Mouse (Mus musculus) megakaryocyte, embryonic 14.5 days (primary cell): ENCODE measurements at regions not wholly inside any gene's neighbourhood (a gene's known extent, or its start where the extent isn't known, plus 50 kb on each side); places are given as distances from the start of the nearest gene placed in this dataset.

ENCODE experiments used
- H3K27me3 ChIP-seq: replicated peaks from 2 replicates; pipeline ENCODE3; 2012; ENCODE audit warnings: inconsistent platforms
- H3K36me3 ChIP-seq: replicated peaks from 2 replicates; pipeline ENCODE3; 2012; ENCODE audit warnings: low read length, inconsistent platforms, mixed read lengths
- H3K4me1 ChIP-seq: 2 replicates; pipeline ENCODE4 v1.6.1; 2012; ENCODE audit warnings: inconsistent platforms
- H3K4me3 ChIP-seq: replicated peaks from 2 replicates; pipeline ENCODE3; 2012; ENCODE audit warnings: moderate library complexity, mild to moderate bottlenecking, inconsistent platforms
- H3K9me3 ChIP-seq: 2 replicates; pipeline ENCODE4 v1.6.1; 2012; ENCODE audit warnings: inconsistent platforms
- FLI1 ChIP-seq: IDR thresholded peaks from 2 replicates; pipeline ENCODE4 v1.6.1; 2012; ENCODE audit warnings: low read length, inconsistent platforms, mixed read lengths
- GATA1 ChIP-seq: IDR thresholded peaks from 3 replicates; pipeline ENCODE4 v1.6.1; 2012; ENCODE audit warnings: mixed read lengths, low read length, inconsistent platforms, borderline replicate concordance

DNA sequence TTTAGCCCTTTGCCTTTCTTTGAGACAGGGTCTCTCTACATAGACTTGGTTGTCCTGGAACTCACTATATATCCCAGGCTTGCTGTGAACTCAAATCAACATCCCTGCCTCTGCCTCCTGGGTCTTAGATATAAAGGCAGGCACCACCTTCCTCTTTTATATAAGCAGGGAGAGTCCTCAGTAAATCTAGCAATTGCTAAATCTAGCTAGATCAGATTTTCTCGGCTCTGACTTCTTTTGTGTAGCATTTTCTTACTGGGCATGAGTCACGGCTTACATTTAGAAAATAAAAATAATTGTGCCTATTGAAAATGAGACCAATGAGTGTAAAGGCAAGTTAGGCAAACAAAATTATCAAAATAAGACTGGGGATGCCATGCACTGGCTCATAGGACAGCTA is 323.9 kb upstream of the Sox9 start:
- H3K9me3 ChIP-seq: peaks cover 30% of the 10 kb centered on the region

DNA sequence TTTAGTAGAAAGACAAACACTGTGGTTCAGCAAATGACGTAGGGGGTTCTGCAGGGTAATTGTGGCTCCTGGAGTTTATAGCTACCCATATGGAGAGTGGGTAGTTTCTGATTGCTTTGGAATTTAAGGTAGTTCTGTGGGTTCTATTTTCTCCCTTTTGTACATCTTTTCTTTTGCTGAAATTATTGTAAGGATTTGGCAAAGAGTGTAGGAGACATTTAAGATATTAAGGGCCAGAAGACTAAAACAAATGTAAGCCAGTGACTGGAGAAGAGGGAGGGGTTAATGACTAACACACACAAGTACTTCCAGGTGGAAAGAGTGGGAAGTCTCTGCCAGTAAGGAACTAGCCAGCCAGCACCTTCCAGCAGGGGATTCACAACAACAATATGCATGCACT is 318.9 kb upstream of the Sox9 start:
- Histone ChIP-seq H3K36me3 (no peaks in the 10 kb centered on the region), H3K9me3 (peaks cover 32% of the 10 kb centered on the region), H3K4me1 (no peaks in the 10 kb centered on the region), H3K27me3 (no peaks in the 10 kb centered on the region), H3K4me3 (no peak overlapping the region)
- TF ChIP-seq GATA1: no peak
- no peak for TF ChIP-seq FLI1

More for the DNA sequence above, 323.9 kb upstream of the Sox9 start:
- no peak overlapping the region for H3K4me3 ChIP-seq
- H3K27me3 ChIP-seq: no peaks in the 10 kb centered on the region
- TF ChIP-seq FLI1 (no peak), GATA1 (no peak)
- H3K36me3 ChIP-seq: no peaks in the 10 kb centered on the region
- H3K4me1 ChIP-seq: no peaks in the 10 kb centered on the region

DNA sequence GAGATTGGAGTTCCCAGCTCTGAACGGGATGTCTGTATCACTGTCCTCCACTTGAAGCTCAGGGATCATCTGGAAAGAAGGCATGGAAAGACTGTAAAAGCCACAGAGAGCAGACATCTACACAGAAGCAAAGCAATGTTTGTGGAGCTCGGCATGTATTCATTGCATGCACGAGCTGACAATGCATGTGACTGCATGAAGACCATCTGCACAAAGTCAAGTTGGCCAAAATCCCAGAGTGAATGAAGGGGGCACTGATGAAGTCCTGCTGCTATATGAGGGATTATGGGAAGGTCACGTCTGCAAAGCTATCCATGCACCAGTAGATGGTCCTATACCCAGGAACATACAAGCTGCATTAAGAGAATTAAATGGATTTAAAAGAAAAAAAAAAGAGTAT is 317.6 kb upstream of the Sox9 start:
- H3K27me3 ChIP-seq: no peaks in the 10 kb centered on the region
- peaks cover 34% of the 10 kb centered on the region for H3K9me3 ChIP-seq
- H3K4me3 ChIP-seq: peak overlapping the region; percentile 28
- no peaks in the 10 kb centered on the region for H3K36me3 ChIP-seq
- H3K4me1 ChIP-seq: no peaks in the 10 kb centered on the region
- TF ChIP-seq GATA1 (no peak), FLI1 (no peak)

DNA sequence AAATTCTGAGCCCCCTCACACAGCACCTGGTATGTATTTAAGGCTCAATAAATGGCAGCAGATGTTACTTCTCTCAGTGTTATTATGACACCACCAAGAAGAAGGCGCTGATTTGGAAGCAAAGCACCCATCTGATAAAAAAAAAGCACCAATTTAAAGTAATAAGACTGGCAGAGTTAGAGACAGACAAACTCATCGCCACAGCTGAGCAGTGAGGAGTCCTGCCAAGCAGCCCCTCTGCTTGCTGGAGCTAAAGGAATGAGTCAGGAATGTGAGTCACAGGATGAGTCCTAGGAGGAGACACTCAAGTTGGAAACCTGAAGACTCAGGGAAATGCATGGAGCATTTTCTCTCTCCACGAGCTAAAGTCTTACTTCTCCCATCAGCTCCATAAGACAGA is 311.7 kb upstream of the Sox9 start:
- no peaks in the 10 kb centered on the region for H3K27me3 ChIP-seq
- H3K4me3 ChIP-seq: no peak overlapping the region
- H3K9me3 ChIP-seq: peaks cover 29% of the 10 kb centered on the region
- TF ChIP-seq GATA1 (no peak), FLI1 (no peak)
- H3K36me3 ChIP-seq: no peaks in the 10 kb centered on the region
- no peaks in the 10 kb centered on the region for H3K4me1 ChIP-seq

DNA sequence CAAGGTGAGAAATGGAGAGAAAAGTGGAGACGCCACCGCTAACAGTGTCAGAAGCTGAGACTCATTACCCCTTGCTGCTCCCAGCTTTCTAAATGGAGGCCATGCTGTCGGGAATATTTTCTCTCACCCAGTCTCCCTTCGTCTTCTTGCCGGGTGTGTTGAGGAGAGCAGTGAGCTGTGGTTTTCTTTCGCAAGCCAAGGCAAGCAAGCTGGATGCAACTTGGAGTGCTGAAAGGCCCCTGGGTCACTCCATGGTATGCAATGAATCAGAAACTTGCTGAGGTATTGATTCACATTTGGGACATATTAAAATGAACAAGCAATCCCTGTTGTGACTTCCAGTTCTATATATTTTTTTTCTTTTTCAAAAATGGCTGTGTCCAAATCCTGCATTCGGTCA is 308.8 kb upstream of the Sox9 start:
- no peaks in the 10 kb centered on the region for H3K4me1 ChIP-seq
- no peak overlapping the region for H3K4me3 ChIP-seq
- TF ChIP-seq FLI1: no peak
- TF ChIP-seq GATA1: no peak
- no peaks in the 10 kb centered on the region for H3K27me3 ChIP-seq
- H3K9me3 ChIP-seq: peaks cover 34% of the 10 kb centered on the region
- no peaks in the 10 kb centered on the region for H3K36me3 ChIP-seq

DNA sequence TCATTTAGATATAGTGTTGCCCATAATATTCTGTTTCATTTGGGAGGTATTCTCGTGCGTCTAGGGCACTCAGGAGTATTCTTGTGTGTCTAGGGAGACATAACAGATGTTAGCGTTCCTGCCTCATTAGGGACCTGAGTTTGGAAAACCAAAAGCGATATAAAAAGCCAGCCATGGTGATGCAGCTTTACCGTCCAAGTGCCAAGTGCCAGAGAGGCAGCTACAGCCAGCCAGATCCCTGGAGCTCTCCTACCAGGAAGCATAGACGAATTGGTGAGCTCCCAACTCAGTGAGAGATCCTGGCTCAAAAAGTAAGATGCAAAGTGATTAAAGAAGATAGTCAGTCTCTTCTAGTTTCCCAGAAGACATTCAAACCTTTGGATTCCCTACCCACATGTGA is 308.3 kb upstream of the Sox9 start:
- no peak overlapping the region for H3K4me3 ChIP-seq
- no peaks in the 10 kb centered on the region for H3K27me3 ChIP-seq
- H3K9me3 ChIP-seq: peaks cover 37% of the 10 kb centered on the region
- H3K4me1 ChIP-seq: no peaks in the 10 kb centered on the region
- no peaks in the 10 kb centered on the region for H3K36me3 ChIP-seq
- TF ChIP-seq GATA1: no peak
- TF ChIP-seq FLI1: no peak

DNA sequence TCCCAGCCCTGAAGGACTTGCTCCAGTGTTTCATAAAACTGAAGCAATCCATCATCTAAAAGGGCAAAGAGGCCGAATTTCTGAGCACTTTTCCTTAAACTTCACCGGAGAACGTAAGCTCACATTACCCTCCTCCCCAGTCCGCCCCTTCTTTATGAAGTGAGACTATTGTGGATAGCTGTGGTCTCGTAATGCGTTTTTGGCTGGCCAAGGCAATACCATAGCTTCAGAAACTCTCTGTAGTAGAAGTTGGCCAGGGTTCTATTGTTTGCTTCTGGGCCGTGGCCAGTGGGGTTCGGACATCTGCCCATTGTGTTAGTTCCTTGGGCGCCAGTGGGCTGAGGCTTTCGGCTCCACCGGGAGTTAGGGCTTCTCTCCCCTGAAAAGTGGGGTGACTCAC is 301.7 kb upstream of the Sox9 start:
- no peak overlapping the region for H3K4me3 ChIP-seq
- H3K36me3 ChIP-seq: no peaks in the 10 kb centered on the region
- no peak for TF ChIP-seq FLI1
- TF ChIP-seq GATA1: no peak
- no peaks in the 10 kb centered on the region for H3K27me3 ChIP-seq
- H3K4me1 ChIP-seq: no peaks in the 10 kb centered on the region
- H3K9me3 ChIP-seq: peaks cover 40% of the 10 kb centered on the region

DNA sequence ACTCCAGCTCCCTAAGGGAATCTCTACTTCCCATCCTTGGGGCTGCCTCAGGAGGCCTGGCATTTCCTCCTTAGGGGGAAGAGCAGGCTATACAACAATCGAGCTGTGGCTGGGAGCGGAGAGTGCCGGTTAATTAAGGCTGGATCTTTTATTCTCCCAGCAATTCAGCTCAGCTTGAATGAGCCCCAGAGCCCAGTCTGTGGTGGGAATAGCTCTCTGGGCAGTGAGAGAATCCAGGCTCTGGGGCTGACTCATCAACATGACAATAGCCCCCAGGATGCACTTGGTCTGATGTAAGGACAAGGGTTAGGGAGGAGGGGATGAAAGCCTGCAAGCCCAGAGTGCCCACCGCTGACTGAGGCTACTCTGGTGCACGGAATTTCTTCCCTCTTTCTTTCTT is 280.2 kb upstream of the Sox9 start:
- Histone ChIP-seq H3K4me3 (no peak overlapping the region), H3K9me3 (peaks cover 43% of the 10 kb centered on the region), H3K36me3 (no peaks in the 10 kb centered on the region), H3K4me1 (no peaks in the 10 kb centered on the region), H3K27me3 (no peaks in the 10 kb centered on the region)
- TF ChIP-seq FLI1 (no peak), GATA1 (no peak)

DNA sequence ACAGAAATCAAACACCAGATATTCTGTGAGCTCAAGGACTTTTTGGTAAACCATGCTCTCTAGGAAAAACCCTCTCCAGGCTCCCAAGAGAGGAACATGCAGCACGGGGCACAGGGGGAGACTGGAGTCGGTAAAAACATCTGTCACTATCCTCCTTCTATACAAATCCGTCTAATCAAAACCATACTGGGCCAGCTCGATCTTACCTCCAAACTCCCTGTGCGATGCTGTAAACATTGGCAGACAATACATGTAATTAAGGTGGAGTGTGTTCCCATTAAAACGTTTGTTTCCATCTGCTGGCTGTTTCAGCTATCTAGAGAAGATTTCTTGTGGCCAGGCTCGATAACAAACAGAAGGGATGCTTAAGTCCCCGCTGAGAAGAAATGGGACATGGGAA is 262.9 kb upstream of the Sox9 start:
- TF ChIP-seq GATA1: no peak
- H3K9me3 ChIP-seq: peaks cover 41% of the 10 kb centered on the region
- no peaks in the 10 kb centered on the region for H3K27me3 ChIP-seq
- no peaks in the 10 kb centered on the region for H3K36me3 ChIP-seq
- H3K4me1 ChIP-seq: no peaks in the 10 kb centered on the region
- H3K4me3 ChIP-seq: no peak overlapping the region

DNA sequence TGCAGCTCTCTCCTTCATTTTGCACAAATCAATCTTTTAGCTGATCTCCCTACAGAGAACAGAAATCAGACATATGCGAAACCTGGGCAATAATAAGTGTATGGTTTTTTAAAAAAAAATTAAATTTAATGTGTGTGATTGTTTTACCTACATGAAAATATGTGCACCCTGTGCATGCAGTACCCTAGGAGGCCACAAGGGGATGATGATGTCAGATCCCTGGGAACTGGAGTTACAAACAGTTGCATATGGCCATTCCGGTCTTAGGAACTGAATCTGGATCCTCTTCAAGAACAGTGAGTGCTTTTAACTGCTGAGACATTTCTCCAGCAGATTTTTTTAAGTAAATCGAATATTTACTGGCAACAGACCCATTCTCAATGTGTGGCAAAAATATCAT is 257.0 kb upstream of the Sox9 start:
- H3K27me3 ChIP-seq: no peaks in the 10 kb centered on the region
- no peak overlapping the region for H3K4me3 ChIP-seq
- TF ChIP-seq GATA1: no peak
- no peak for TF ChIP-seq FLI1
- no peaks in the 10 kb centered on the region for H3K4me1 ChIP-seq
- H3K9me3 ChIP-seq: peaks cover 52% of the 10 kb centered on the region
- no peaks in the 10 kb centered on the region for H3K36me3 ChIP-seq

DNA sequence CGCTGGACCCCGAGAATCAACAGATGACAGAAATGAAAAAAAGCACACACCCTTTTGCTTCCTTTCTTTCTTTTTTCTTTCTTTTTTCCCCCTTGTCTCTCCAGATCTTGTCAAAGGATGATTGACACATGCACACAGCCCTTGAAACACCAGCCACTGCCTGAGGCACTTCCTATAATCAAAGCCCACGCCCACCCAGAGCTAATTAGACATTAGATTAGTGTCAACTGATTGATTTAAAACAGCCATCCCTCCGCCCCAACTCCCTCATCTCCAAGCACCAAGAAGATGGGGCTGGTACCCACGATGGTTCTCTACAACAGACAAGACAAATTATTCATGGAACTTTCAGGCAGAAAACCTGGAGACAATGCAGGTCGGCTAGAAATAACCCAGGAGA is 239.5 kb upstream of the Sox9 start:
- no peaks in the 10 kb centered on the region for H3K4me1 ChIP-seq
- no peak overlapping the region for H3K4me3 ChIP-seq
- H3K9me3 ChIP-seq: peaks cover 50% of the 10 kb centered on the region
- H3K27me3 ChIP-seq: no peaks in the 10 kb centered on the region
- H3K36me3 ChIP-seq: no peaks in the 10 kb centered on the region
- TF ChIP-seq GATA1: no peak
- TF ChIP-seq FLI1: no peak
